Mouse (Mus musculus) v-Abl transformed pro-B cells (cell line): Measurements from ENCODE around the gene Mid1.
"Not testable (repeated sequence)": the region's sequence is repeated elsewhere in the genome, so short reads cannot be mapped to it uniquely, and the experiment has no call there.

Experiments used
- in situ Hi-C, 2 experiments: fragments of 400-800 bp; cut with MboI; formaldehyde crosslinking; loops; one replicate each; pipeline ENCODE4 v1.15.1; 2025; ENCODE audit not compliant: unreplicated experiment in 2 of 2

Gene Mid1

GRCm38 (mm10) chrX:169950596-169950995, 265.6 kb downstream of the Mid1 start:
- in situ Hi-C loops: no loop called here

- in situ Hi-C loops: no loop called here
Measured at GRCm38 (mm10) chrX:169969337-169969736, 284.3 kb downstream of the Mid1 start.

- in situ Hi-C loops: not testable (repeated sequence)
Measured at GRCm38 (mm10) chrX:169969765-169970164, 284.8 kb downstream of the Mid1 start.

- in situ Hi-C loops: not testable (repeated sequence)
Measured at GRCm38 (mm10) chrX:169970546-169970945, 285.5 kb downstream of the Mid1 start.

GRCm38 (mm10) chrX:169971562-169971961, 286.6 kb downstream of the Mid1 start:
- in situ Hi-C loops: not testable (repeated sequence)

- in situ Hi-C loops: not testable (repeated sequence)
Measured at GRCm38 (mm10) chrX:169972131-169972530, 287.1 kb downstream of the Mid1 start.

GRCm38 (mm10) chrX:169972791-169973494, 287.9 kb downstream of the Mid1 start:
- in situ Hi-C loops: not testable (repeated sequence)

- in situ Hi-C loops: not testable (repeated sequence)
Measured at GRCm38 (mm10) chrX:169973806-169974205, 288.8 kb downstream of the Mid1 start.

- in situ Hi-C loops: not testable (repeated sequence)
Measured at GRCm38 (mm10) chrX:169974456-169974855, 289.5 kb downstream of the Mid1 start.

GRCm38 (mm10) chrX:169974974-169975373, 290.0 kb downstream of the Mid1 start:
- in situ Hi-C loops: loop anchor here (5.0 kb wide), 2 partner anchors 173 to 648 kb away; no protein-coding TSS in a partner anchor

GRCm38 (mm10) chrX:169975681-169976131, 290.7 kb downstream of the Mid1 start:
- in situ Hi-C loops: loop anchor here (5.0 kb wide), 2 partner anchors 173 to 648 kb away; no protein-coding TSS in a partner anchor

GRCm38 (mm10) chrX:169976340-169976739, 291.3 kb downstream of the Mid1 start:
- in situ Hi-C loops: loop anchor here (5.0 kb wide), 2 partner anchors 174 to 649 kb away; no protein-coding TSS in a partner anchor

- in situ Hi-C loops: loop anchor here (5.0 kb wide), 2 partner anchors 176 to 651 kb away; no protein-coding TSS in a partner anchor
Measured at GRCm38 (mm10) chrX:169977856-169978435, 292.9 kb downstream of the Mid1 start.

GRCm38 (mm10) chrX:169978436-169979381, 293.7 kb downstream of the Mid1 start:
- in situ Hi-C loops: loop anchor here (5.0 kb wide), 2 partner anchors 176 to 651 kb away; no protein-coding TSS in a partner anchor

GRCm38 (mm10) chrX:169979461-169980202, 294.6 kb downstream of the Mid1 start:
- in situ Hi-C loops: loop anchor here (5.0 kb wide), 3 partner anchors 177 to 657 kb away; partner anchors contain the start of gene Hccs (in 1 of the 2)

- in situ Hi-C loops: loop anchor here in 1 of 2 experiments (5.0 kb wide), 1 partner anchor 658 kb away; the partner anchor contains the start of gene Hccs
Measured at GRCm38 (mm10) chrX:169980203-169980556, 295.2 kb downstream of the Mid1 start.

- in situ Hi-C loops: loop anchor here in 1 of 2 experiments (5.0 kb wide), 1 partner anchor 659 kb away; the partner anchor contains the start of gene Hccs
Measured at GRCm38 (mm10) chrX:169980809-169981289, 295.9 kb downstream of the Mid1 start.

GRCm38 (mm10) chrX:169981761-169982181, 296.8 kb downstream of the Mid1 start:
- in situ Hi-C loops: loop anchor here in 1 of 2 experiments (5.0 kb wide), 1 partner anchor 659 kb away; the partner anchor contains the start of gene Hccs
